Mouse (Mus musculus): ENCODE measurements around the gene Ms4a6b. TPM values are rescaled to one million over a fixed set of nuclear protein-coding genes. Genes with fewer than 3 reads are reported as not detected.
"Not testable (repeated sequence)": the region's sequence is repeated elsewhere in the genome, so short reads cannot be mapped to it uniquely, and the experiment has no call there.

The Ms4a6b gene
- 1.3 and 6.8 TPM in 2 replicates for polyA plus RNA-seq (2012; rRNA removed)

DNA sequence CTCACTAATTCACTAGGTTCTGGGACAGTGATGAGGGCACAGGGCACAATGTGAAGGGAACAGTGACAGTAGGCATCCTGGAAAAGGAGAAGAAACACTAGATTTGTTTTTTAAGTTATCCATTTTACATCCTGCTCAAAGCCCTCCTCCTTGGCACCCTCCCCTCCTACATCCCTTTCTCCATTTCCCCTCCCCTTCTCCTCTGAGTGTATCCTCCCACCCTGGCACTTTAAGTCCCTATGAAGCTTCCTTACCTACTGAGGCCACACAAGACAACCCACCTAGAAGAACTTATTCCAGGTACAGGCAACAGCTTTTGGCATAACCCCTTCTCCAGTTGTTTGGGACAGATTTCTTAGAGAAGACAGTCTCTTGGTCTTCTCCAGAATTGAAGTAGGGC is at the start of gene Ms4a6b:
Gene Ms4a6b, plus strand, starts transcription at position 267 of the 400 bp plus-strand sequence.
- no peak for DNase-seq
- Histone ChIP-seq H3K4me1 (ENCODE audit: control insufficient read depth, insufficient read depth, low read length) (no peaks in the 10 kb centered on the region), H3K27ac (ENCODE audit: insufficient read depth, low read depth, low read length) (no peak within 1 kb of the TSS), H3K4me3 (ENCODE audit: insufficient read depth, low read depth, low read length) (no peak within 1 kb of the TSS), H3K27me3 (replicated peaks; ENCODE audit: control insufficient read depth, insufficient read depth, low read length) (no peaks in the 10 kb centered on the region), H3K36me3 (ENCODE audit: control insufficient read depth, insufficient read depth, low read length) (no peaks in the 10 kb centered on the region)
- TF ChIP-seq CTCF (conservative IDR thresholded peaks at IDR 0.05; ENCODE audit: insufficient read depth, insufficient read length, low read depth, low read length) = no peak
- no peak for TF ChIP-seq POLR2A (IDR thresholded peaks at IDR 0.05; ENCODE audit: low read depth, low read length)

DNA sequence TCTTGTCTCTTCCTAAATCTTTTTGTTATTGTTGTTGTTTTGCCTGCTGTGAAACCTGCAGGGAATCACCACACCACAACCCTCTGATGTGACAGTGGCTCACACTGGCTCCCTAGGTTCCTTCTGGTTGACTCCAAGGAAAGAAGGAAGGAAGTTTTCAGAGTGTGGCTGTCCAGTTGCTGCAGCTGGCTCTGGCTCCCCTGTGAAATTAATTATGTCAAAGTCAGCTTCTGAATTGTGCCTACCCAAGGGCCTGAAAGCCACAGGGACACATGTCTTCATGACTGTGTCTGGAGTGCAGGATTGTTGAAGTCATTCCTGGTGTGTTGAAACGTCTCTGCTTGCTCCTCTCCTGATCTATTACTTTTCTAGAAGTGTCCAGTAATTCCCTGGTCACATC is 48.0 kb upstream of the Ms4a6b start:
- H3K36me3 ChIP-seq (ENCODE audit: control insufficient read depth, insufficient read depth, low read length); H3K4me3 ChIP-seq (ENCODE audit: insufficient read depth, low read depth, low read length); DNase-seq; H3K4me1 ChIP-seq (ENCODE audit: control insufficient read depth, insufficient read depth, low read length); H3K27ac ChIP-seq (ENCODE audit: insufficient read depth, low read depth, low read length); H3K27me3 ChIP-seq (replicated peaks; ENCODE audit: control insufficient read depth, insufficient read depth, low read length): not testable (repeated sequence)
- 44% methylated on average over 1 of the region's 1 CpGs for WGBS

DNA sequence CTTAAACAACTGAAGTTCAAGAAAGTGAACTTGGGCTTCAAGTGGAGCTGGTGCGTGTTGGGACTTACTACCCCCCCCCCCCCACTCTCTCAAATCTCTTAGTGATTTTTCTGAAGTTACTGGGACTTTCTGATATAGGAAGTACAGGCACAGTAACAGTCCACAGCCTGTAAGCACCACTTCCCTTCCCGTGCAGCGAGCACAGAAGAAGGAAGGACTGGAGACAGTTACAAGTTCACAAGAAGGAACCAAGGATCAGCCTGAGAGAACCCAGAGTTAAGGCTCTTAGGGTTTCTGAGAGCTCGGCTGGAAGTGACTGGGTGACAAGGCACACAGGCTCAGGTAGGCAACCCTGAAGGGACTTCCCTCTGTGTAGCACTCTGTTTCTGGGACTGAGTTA is 47.1 kb upstream of the Ms4a6b start, which contains the start of gene Ms4a6c:
Gene Ms4a6c, plus strand, starts transcription at position 152 of the 400 bp plus-strand sequence.
- not testable (repeated sequence) for H3K27ac ChIP-seq (ENCODE audit: insufficient read depth, low read depth, low read length); H3K27me3 ChIP-seq (replicated peaks; ENCODE audit: control insufficient read depth, insufficient read depth, low read length); DNase-seq; H3K36me3 ChIP-seq (ENCODE audit: control insufficient read depth, insufficient read depth, low read length); H3K4me3 ChIP-seq (ENCODE audit: insufficient read depth, low read depth, low read length); H3K4me1 ChIP-seq (ENCODE audit: control insufficient read depth, insufficient read depth, low read length)
- WGBS = 82% methylated on average over 4 of the region's 4 CpGs

DNA sequence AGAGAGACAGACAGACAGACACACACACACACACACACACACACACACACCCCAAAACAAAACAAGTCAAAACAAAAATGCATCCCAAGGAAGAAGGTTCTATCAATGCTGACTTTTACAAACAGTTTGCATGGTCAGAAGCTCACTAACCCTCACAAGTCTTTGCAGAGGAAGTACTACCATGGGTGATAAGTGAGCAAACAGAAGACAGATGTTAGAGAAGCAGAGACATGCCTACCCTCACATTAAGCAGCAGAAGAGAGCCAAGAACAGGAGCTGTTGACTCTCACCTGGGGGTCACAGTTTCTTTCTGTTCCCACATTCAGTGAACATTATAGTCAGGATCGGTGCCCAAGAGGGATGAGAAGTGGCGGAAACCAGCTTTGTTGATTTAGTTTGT is 36.6 kb upstream of the Ms4a6b start:
- H3K4me1 ChIP-seq (ENCODE audit: control insufficient read depth, insufficient read depth, low read length) = no peaks in the 10 kb centered on the region
- H3K27ac ChIP-seq (ENCODE audit: insufficient read depth, low read depth, low read length) = no peak overlapping the region
- WGBS = 81% methylated on average over 2 of the region's 2 CpGs

DNA sequence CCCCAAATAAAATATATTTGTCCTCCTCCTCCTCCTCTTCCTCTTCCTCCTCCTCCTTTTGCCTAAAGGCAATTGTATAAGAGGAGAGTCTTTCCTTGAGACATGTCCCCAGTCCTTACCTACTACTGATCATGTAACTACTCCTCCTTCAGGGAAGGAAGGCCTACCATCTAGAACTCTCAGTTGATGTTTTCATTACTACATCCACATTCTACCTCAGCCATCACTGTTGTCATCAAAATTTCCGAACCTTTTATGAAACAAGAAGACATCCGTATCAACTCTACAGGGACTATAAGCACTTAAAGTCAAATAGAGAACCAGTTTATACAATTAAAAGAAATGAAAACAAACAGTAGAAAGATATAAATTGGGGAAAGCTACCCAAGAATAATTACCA is 33.6 kb upstream of the Ms4a6b start:
- Histone ChIP-seq H3K36me3 (ENCODE audit: control insufficient read depth, insufficient read depth, low read length) (no peaks in the 10 kb centered on the region), H3K27me3 (replicated peaks; ENCODE audit: control insufficient read depth, insufficient read depth, low read length) (no peaks in the 10 kb centered on the region), H3K27ac (ENCODE audit: insufficient read depth, low read depth, low read length) (no peak overlapping the region), H3K4me1 (ENCODE audit: control insufficient read depth, insufficient read depth, low read length) (no peaks in the 10 kb centered on the region), H3K4me3 (ENCODE audit: insufficient read depth, low read depth, low read length) (no peak overlapping the region)
- 84% methylated on average over 2 of the region's 2 CpGs for WGBS
- DNase-seq = no peak
- TF ChIP-seq CTCF (conservative IDR thresholded peaks at IDR 0.05; ENCODE audit: insufficient read depth, insufficient read length, low read depth, low read length) (no peak), POLR2A (IDR thresholded peaks at IDR 0.05; ENCODE audit: low read depth, low read length) (no peak)

More for the DNA sequence above, 36.6 kb upstream of the Ms4a6b start:
- no peak for DNase-seq
- TF ChIP-seq CTCF (conservative IDR thresholded peaks at IDR 0.05; ENCODE audit: insufficient read depth, insufficient read length, low read depth, low read length) (no peak), POLR2A (IDR thresholded peaks at IDR 0.05; ENCODE audit: low read depth, low read length) (no peak)
- no peaks in the 10 kb centered on the region for H3K27me3 ChIP-seq (replicated peaks; ENCODE audit: control insufficient read depth, insufficient read depth, low read length)
- H3K36me3 ChIP-seq (ENCODE audit: control insufficient read depth, insufficient read depth, low read length) = no peaks in the 10 kb centered on the region
- H3K4me3 ChIP-seq (ENCODE audit: insufficient read depth, low read depth, low read length) = no peak overlapping the region

DNA sequence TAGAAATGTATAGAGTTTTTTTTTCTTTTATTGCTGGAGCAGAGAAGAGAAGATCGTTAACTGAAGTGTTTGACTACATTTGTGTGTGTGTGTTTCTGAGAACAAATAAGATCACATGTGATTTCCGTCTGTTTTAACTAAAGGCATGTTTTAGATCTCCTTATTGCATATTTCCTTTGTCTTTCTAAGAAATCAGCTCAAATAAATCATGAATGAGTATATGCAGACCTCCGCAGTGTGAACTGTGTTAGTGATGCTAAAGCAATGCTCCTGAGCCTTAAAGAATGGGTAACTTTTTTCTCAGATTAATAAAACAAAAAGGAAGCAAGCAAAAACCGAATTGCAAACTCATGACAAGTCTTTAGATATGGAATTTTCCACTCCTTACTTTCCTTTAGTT is 32.4 kb upstream of the Ms4a6b start:
- TF ChIP-seq CTCF (conservative IDR thresholded peaks at IDR 0.05; ENCODE audit: insufficient read depth, insufficient read length, low read depth, low read length) = no peak
- no peaks in the 10 kb centered on the region for H3K36me3 ChIP-seq (ENCODE audit: control insufficient read depth, insufficient read depth, low read length)
- no peak overlapping the region for H3K4me3 ChIP-seq (ENCODE audit: insufficient read depth, low read depth, low read length)
- DNase-seq = no peak
- no peaks in the 10 kb centered on the region for H3K27me3 ChIP-seq (replicated peaks; ENCODE audit: control insufficient read depth, insufficient read depth, low read length)
- H3K4me1 ChIP-seq (ENCODE audit: control insufficient read depth, insufficient read depth, low read length) = no peaks in the 10 kb centered on the region
- 69% methylated on average over 4 of the region's 4 CpGs for WGBS
- H3K27ac ChIP-seq (ENCODE audit: insufficient read depth, low read depth, low read length) = no peak overlapping the region

DNA sequence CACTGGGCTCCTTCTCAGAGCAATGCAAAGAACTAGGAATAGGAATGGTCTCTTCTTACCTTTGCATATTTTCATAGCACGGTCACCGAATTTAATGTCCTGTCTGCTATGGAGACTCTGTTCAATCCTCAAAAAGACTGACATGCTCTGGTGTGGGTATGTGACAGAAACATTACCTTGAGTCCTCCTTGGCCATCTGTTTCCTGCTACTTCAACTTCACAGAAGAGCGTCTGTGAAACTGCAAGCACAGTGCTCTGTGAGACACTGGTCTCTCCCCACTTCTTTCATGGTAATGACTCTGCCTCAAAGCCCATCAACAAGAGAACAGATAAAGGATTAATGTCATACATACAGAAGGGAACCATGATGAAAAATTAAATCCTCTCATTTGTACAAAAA is 31.9 kb upstream of the Ms4a6b start:
- Histone ChIP-seq H3K4me3 (ENCODE audit: insufficient read depth, low read depth, low read length) (no peak overlapping the region), H3K27me3 (replicated peaks; ENCODE audit: control insufficient read depth, insufficient read depth, low read length) (no peaks in the 10 kb centered on the region), H3K27ac (ENCODE audit: insufficient read depth, low read depth, low read length) (no peak overlapping the region), H3K4me1 (ENCODE audit: control insufficient read depth, insufficient read depth, low read length) (no peaks in the 10 kb centered on the region), H3K36me3 (ENCODE audit: control insufficient read depth, insufficient read depth, low read length) (no peaks in the 10 kb centered on the region)
- 73% methylated on average over 3 of the region's 3 CpGs for WGBS
- TF ChIP-seq POLR2A (IDR thresholded peaks at IDR 0.05; ENCODE audit: low read depth, low read length) (no peak), CTCF (conservative IDR thresholded peaks at IDR 0.05; ENCODE audit: insufficient read depth, insufficient read length, low read depth, low read length) (no peak)
- DNase-seq = no peak

DNA sequence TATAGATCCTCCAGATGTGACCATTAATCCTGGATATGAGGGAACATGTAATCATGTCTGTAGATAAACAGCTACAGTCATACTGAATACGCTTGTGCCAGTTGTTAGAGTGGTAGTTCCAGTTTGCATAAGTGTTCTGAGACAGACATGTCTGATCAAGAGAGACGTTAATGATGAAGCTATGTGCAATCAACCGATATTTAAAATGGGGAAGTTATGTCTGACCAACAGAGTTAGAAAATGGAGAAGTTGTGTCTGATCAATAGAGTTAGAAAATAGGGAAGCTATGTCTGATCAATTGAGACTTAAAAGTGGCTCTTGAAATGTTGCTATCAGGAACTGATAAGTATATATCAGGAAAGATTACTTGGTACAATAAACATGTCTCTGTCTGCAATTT is 31.0 kb upstream of the Ms4a6b start:
- Histone ChIP-seq H3K4me3 (ENCODE audit: insufficient read depth, low read depth, low read length) (no peak overlapping the region), H3K36me3 (ENCODE audit: control insufficient read depth, insufficient read depth, low read length) (no peaks in the 10 kb centered on the region), H3K4me1 (ENCODE audit: control insufficient read depth, insufficient read depth, low read length) (no peaks in the 10 kb centered on the region), H3K27ac (ENCODE audit: insufficient read depth, low read depth, low read length) (no peak overlapping the region), H3K27me3 (replicated peaks; ENCODE audit: control insufficient read depth, insufficient read depth, low read length) (no peaks in the 10 kb centered on the region)
- 83% methylated on average over 3 of the region's 3 CpGs for WGBS
- TF ChIP-seq CTCF (conservative IDR thresholded peaks at IDR 0.05; ENCODE audit: insufficient read depth, insufficient read length, low read depth, low read length) = no peak
- no peak for TF ChIP-seq POLR2A (IDR thresholded peaks at IDR 0.05; ENCODE audit: low read depth, low read length)
- no peak for DNase-seq

Data from kidney, adult 2 months (tissue).